Mouse (Mus musculus): Measurements from ENCODE around the gene Trappc12.

The Trappc12 gene

GRCm38 (mm10) chr12:28690730-28691129 is 59.5 kb downstream of the Trappc12 start:
- no peak for DNase-seq (ENCODE audit: extremely low read depth, low read depth, low spot score)

GRCm38 (mm10) chr12:28688996-28689395 is 61.3 kb downstream of the Trappc12 start:
- no peak for DNase-seq (ENCODE audit: extremely low read depth, low read depth, low spot score)

- DNase-seq (ENCODE audit: extremely low read depth, low read depth, low spot score) = no peak
Measured at GRCm38 (mm10) chr12:28686199-28686879, 63.9 kb downstream of the Trappc12 start.

GRCm38 (mm10) chr12:28685771-28686170 is 64.5 kb downstream of the Trappc12 start:
- DNase-seq (ENCODE audit: extremely low read depth, low read depth, low spot score) = no peak

GRCm38 (mm10) chr12:28684674-28685073 is 65.6 kb downstream of the Trappc12 start:
- no peak for DNase-seq (ENCODE audit: extremely low read depth, low read depth, low spot score)

GRCm38 (mm10) chr12:28675925-28676209 is 74.4 kb downstream of the Trappc12 start:
- DNase-seq (ENCODE audit: extremely low read depth, low read depth, low spot score) = no peak

- DNase-seq (ENCODE audit: extremely low read depth, low read depth, low spot score) = no peak
Measured at GRCm38 (mm10) chr12:28675121-28675924, 74.9 kb downstream of the Trappc12 start, which contains the start of gene Adi1. Gene Adi1, plus strand, starts transcription at chr12:28675231.

- DNase-seq (ENCODE audit: extremely low read depth, low read depth, low spot score) = no peak
Measured at GRCm38 (mm10) chr12:28674038-28674720, 76.1 kb downstream of the Trappc12 start.

- no peak for DNase-seq (ENCODE audit: extremely low read depth, low read depth, low spot score)
Measured at GRCm38 (mm10) chr12:28667287-28667686, 83.0 kb downstream of the Trappc12 start.

- no peak for DNase-seq (ENCODE audit: extremely low read depth, low read depth, low spot score)
Measured at GRCm38 (mm10) chr12:28666734-28667133, 83.5 kb downstream of the Trappc12 start.

- no peak for DNase-seq (ENCODE audit: extremely low read depth, low read depth, low spot score)
Measured at GRCm38 (mm10) chr12:28662628-28663027, 87.6 kb downstream of the Trappc12 start.

- DNase-seq (ENCODE audit: extremely low read depth, low read depth, low spot score) = no peak
Measured at GRCm38 (mm10) chr12:28649141-28650110, 100.8 kb downstream of the Trappc12 start, which contains the start of gene Rnaseh1. Gene Rnaseh1, plus strand, starts transcription at chr12:28649602.

Data from fat pad, adult 2 months (tissue).